Mouse (Mus musculus): ENCODE measurements around the gene Erfe.

GRCm38 (mm10) chr1:91364822-91365644 lies 1.2 kb upstream of the Erfe start:
- TF ChIP-seq POLR2A (IDR thresholded peaks at IDR 0.05; ENCODE audit: borderline replicate concordance, extremely low read depth, low read depth, low read length) (no peak), CTCF (IDR thresholded peaks at IDR 0.05; ENCODE audit: insufficient read depth, low read length) (no peak)
